Mouse (Mus musculus) ES-E14 (cell line): ENCODE data around the gene Slc11a1.

Source experiments
- MAFK ChIP-seq: IDR thresholded peaks from 2 replicates; pipeline ENCODE4 v1.6.1; 2014; ENCODE audit warnings: mild to moderate bottlenecking, low read depth, low read length, inconsistent platforms; ENCODE audit not compliant: insufficient read depth
- ZNF384 ChIP-seq: IDR thresholded peaks from 2 replicates; pipeline ENCODE4 v1.6.1; 2012; ENCODE audit warnings: low read depth, low read length, inconsistent platforms

GRCm38 (mm10) chr1:74340361-74340764 is 34.6 kb upstream of the Slc11a1 start:
- TF ChIP-seq MAFK (no peak), ZNF384 (no peak)
